Mouse (Mus musculus) neural tube, embryonic 11.5 days (tissue): Measurements from ENCODE around the gene Fnbp1. TPM values are rescaled to one million over a fixed set of nuclear protein-coding genes. Genes with fewer than 3 reads are reported as not detected.

Source experiments
- ATAC-seq: fragments of 200-750 bp; cut with Nextera tagmentation; 2 replicates; pipeline ENCODE4 v1.8.0; 2017; ENCODE audit warnings: moderate number of reproducible peaks, mild to moderate bottlenecking, moderate TSS enrichment, moderate library complexity; ENCODE audit not compliant: insufficient read depth, low FRiP score, low TSS enrichment
- DNase-seq: peaks from one replicate; pipeline ENCODE4 v3.0.0-alpha.2; 2015; ENCODE audit warnings: low spot score
- H3K27ac ChIP-seq: fragments of 300-500 bp; sonication (generic); 2 replicates; pipeline ENCODE4 v1.5.1; 2014; ENCODE audit warnings: low read depth, mild to moderate bottlenecking, low read length
- H3K27me3 ChIP-seq: fragments of 300-500 bp; sonication (generic); 2 replicates; pipeline ENCODE4 v1.6.1; 2014; ENCODE audit warnings: mild to moderate bottlenecking, low read length, mixed read lengths; ENCODE audit not compliant: control insufficient read depth, insufficient read depth
- H3K36me3 ChIP-seq: fragments of 300-500 bp; sonication (generic); 2 replicates; pipeline ENCODE4 v1.6.1; 2014; ENCODE audit warnings: mild to moderate bottlenecking, low read length, moderate library complexity, mixed read lengths; ENCODE audit not compliant: control insufficient read depth, insufficient read depth
- H3K4me1 ChIP-seq: fragments of 300-500 bp; sonication (generic); 2 replicates; pipeline ENCODE4 v1.6.1; 2014; ENCODE audit warnings: low read length, mixed read lengths; ENCODE audit not compliant: control insufficient read depth, insufficient read depth
- H3K4me2 ChIP-seq: fragments of 300-500 bp; sonication (generic); 2 replicates; pipeline ENCODE4 v1.6.1; 2014; ENCODE audit warnings: low read depth, mild to moderate bottlenecking, moderate library complexity
- H3K4me3 ChIP-seq: fragments of 300-500 bp; sonication (generic); 2 replicates; pipeline ENCODE4 v1.5.1; 2014; ENCODE audit warnings: low read depth, low read length
- H3K9ac ChIP-seq: fragments of 300-500 bp; sonication (generic); 2 replicates; pipeline ENCODE4 v1.6.1; 2014; ENCODE audit warnings: mild to moderate bottlenecking, low read length
- H3K9me3 ChIP-seq: fragments of 300-500 bp; sonication (generic); 2 replicates; pipeline ENCODE4 v1.6.1; 2016; ENCODE audit warnings: low read length; ENCODE audit not compliant: control insufficient read depth
- WGBS: fragments of 180-500 bp; shearing (Covaris S2); extraction: QIAGEN DNeasy Blood & Tissue Kit; methylation state at CpG from one replicate; pipeline ENCODE4 v1.1.7; 2014; 5-methylcytosine and 5-hydroxymethylcytosine counted together
- polyA plus RNA-seq: library from polyadenylated mRNA; unstranded; fragments of >200 nt; fragmentation: Nextera tagmentation; extraction: Ambion mirVana; gene quantifications from 2 replicates; pipeline ENCODE4 v1.2.1, GENCODE M21; 2014

The Fnbp1 gene
- polyA plus RNA-seq, 1 experiment from 2014 or later = 17.6 TPM

DNA sequence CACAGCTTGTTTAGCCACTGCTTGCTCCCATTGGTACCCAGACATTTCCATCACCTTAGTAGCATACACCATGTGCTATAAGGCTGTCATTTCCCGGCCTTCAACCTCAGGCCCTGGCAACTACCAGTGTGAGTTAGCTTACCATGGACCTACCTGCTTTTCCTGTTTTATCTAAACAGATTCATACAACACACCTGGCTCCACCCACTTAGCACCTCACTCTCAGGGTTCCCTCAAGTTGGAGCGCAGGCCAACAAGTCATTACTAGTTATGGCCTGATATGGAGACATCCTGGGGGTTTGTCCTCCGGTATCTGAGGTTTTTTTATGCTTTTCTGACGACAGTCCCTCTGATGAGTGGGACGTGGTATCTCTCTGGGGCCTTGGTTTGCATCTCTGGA is 18.3 kb downstream of the Fnbp1 start:
- H3K36me3 ChIP-seq = no peaks in the 10 kb centered on the region
- no peaks in the 10 kb centered on the region for H3K27me3 ChIP-seq
- H3K27ac ChIP-seq = no peak overlapping the region
- no peaks in the 10 kb centered on the region for H3K9me3 ChIP-seq
- no peak overlapping the region for H3K4me3 ChIP-seq
- ATAC-seq (no peak), DNase-seq (no peak)
- H3K4me2 ChIP-seq = no peak overlapping the region
- 89% methylated on average over 5 of the region's 5 CpGs for WGBS
- no peaks in the 10 kb centered on the region for H3K4me1 ChIP-seq
- no peak overlapping the region for H3K9ac ChIP-seq

DNA sequence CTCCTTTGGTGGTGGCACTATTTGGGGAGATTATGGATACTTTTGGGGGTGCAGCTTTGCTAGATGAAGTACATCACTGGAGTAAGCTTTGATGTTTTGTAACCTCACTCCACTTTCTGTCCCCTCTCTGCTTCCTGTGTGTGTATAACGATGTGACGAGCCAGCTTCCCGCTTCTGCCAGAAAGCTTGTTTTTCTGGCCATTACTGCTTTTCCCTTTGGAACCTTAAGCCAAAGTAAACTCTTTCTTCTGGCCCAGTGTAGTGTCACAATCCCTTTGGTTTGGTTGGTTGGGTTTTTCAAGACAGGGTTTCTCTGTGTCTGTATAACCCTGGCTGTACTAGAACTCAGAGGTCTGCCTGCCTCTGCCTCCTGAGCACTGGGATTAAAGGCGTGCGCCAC is 19.0 kb downstream of the Fnbp1 start:
- WGBS = 91% methylated on average over 5 of the region's 5 CpGs
- H3K27ac ChIP-seq = no peak overlapping the region
- no peaks in the 10 kb centered on the region for H3K36me3 ChIP-seq
- no peak overlapping the region for H3K4me2 ChIP-seq
- H3K9ac ChIP-seq = no peak overlapping the region
- no peak overlapping the region for H3K4me3 ChIP-seq
- H3K4me1 ChIP-seq = no peaks in the 10 kb centered on the region
- H3K9me3 ChIP-seq = no peaks in the 10 kb centered on the region
- ATAC-seq (no peak), DNase-seq (no peak)
- no peaks in the 10 kb centered on the region for H3K27me3 ChIP-seq

DNA sequence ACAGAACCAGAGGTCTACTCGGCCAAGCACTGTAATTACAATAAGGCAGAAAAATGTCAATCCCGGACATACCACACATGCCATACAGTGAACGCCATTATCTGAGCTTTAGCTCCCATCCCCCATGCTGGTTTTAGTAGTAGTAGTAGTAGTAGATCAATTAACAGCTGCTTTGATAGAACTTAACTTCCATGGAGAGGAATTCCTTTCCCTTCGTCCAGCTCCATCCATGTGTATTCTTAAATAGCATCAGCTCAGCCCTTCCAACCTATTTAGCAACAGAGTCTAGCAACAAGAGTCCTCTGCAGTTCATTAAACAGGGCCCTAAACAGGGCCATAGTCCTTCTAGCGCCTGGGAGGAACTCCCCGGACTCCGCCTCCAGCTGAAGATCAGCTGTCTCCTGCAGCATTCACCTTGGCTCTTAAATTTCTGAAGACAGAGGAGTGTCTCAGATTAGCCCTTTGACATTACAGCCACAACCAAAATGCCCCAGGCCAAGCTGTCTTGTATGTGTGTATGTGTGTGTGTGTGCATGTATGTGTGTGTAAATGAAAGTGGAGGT is 20.6 kb downstream of the Fnbp1 start:
- Histone ChIP-seq H3K4me3 (no peak overlapping the region), H3K4me2 (no peak overlapping the region), H3K9ac (no peak overlapping the region), H3K36me3 (no peaks in the 10 kb centered on the region), H3K9me3 (no peaks in the 10 kb centered on the region), H3K4me1 (no peaks in the 10 kb centered on the region), H3K27ac (no peak overlapping the region), H3K27me3 (no peaks in the 10 kb centered on the region)
- WGBS = 75% methylated on average over 7 of the region's 7 CpGs
- ATAC-seq = no peak
- DNase-seq = no peak

DNA sequence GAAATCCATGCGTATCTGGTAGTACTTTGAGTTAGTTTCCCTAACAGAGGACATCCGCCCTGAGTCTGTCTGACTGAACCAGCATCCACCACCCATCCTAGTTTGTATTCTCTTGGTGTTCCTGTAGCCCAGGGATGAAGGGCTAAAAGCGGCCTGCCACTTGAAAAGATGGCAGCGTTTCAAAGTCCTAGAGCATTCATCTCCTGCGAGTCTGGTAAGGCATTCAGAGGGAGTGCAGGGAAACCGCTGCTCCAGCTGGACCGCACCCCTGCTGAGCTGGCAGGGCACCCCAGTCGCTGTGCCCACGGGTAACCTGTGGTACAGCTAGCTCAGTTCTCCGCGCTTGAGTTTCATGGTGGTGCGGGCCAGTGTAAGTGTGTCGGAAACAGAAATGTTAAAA is 22.0 kb downstream of the Fnbp1 start:
- Histone ChIP-seq H3K36me3 (no peaks in the 10 kb centered on the region), H3K4me2 (no peak overlapping the region), H3K9ac (no peak overlapping the region), H3K4me3 (no peak overlapping the region), H3K27me3 (no peaks in the 10 kb centered on the region), H3K4me1 (no peaks in the 10 kb centered on the region; the same call in 1 of the 2 replicates), H3K9me3 (no peaks in the 10 kb centered on the region), H3K27ac (no peak overlapping the region)
- 75% methylated on average over 13 of the region's 13 CpGs for WGBS
- ATAC-seq (no peak), DNase-seq (no peak)

DNA sequence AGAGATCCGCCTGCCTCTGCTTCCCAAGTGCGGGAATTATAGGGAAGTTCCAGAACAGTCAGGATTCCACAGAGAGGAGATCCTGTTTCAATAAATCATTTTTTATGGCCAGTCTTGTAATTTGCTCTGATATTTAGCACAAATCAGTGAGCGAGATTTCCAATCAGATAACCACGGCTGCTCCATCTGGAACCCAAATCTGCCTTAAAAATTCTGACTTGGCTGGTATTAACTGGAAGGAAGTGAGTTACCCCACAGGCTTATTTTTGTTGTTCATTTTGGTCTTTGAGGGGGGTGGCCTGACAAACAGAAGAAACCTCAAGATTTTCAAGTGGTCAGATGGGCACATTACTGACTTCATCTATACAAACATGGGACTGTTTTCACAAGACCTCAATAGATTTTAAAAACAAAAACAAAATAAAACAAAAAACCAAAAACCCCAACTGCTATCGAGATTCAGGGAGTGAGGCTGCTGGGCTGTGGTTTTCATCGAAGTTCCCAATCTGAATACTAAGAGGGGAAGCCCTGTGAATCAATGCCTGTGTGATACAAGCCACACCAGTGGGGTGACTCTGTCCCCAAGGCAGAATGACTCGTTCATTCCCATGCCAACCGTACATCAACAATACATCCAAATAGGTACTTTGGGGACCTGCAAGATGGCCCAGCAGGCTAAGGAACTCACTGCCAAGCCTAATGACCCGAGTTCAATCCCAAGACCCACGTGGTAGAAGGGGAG is 23.0 kb downstream of the Fnbp1 start:
- H3K9ac ChIP-seq = no peak overlapping the region
- ATAC-seq (no peak), DNase-seq (no peak)
- H3K27me3 ChIP-seq = no peaks in the 10 kb centered on the region
- no peak overlapping the region for H3K4me2 ChIP-seq
- no peaks in the 10 kb centered on the region for H3K9me3 ChIP-seq
- no peak overlapping the region for H3K27ac ChIP-seq
- 93% methylated on average over 10 of the region's 10 CpGs for WGBS
- H3K4me3 ChIP-seq = no peak overlapping the region
- H3K4me1 ChIP-seq = no peaks in the 10 kb centered on the region; the same call in 1 of the 2 replicates
- H3K36me3 ChIP-seq = no peaks in the 10 kb centered on the region

DNA sequence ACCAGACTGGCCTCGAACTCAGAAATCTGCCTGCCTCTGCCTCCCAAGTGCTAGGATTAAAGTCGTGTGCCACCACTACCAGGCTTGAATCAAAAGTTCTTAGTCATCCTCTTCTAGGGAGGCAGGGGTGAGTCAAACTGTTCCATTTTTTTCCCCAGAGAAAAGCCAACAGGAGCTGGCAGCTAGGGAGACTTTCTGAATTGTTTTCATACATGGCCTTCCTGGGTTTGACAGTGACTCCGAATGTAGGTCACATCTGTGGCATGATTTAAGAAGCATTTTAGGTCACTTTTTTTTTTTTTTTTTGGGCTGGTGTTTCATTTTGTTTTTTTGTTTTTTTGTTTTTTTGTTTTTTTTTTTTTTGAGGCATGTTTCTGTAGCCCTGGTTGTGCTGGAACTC is 23.6 kb downstream of the Fnbp1 start:
- Histone ChIP-seq H3K4me1 (no peaks in the 10 kb centered on the region; the same call in 1 of the 2 replicates), H3K4me2 (no peak overlapping the region), H3K9me3 (no peaks in the 10 kb centered on the region), H3K9ac (no peak overlapping the region), H3K4me3 (no peak overlapping the region), H3K36me3 (no peaks in the 10 kb centered on the region), H3K27ac (no peak overlapping the region), H3K27me3 (no peaks in the 10 kb centered on the region)
- whole genome bisulfite sequencing = 84% methylated on average over 3 of the region's 3 CpGs
- DNase-seq (no peak), ATAC-seq (no peak)

DNA sequence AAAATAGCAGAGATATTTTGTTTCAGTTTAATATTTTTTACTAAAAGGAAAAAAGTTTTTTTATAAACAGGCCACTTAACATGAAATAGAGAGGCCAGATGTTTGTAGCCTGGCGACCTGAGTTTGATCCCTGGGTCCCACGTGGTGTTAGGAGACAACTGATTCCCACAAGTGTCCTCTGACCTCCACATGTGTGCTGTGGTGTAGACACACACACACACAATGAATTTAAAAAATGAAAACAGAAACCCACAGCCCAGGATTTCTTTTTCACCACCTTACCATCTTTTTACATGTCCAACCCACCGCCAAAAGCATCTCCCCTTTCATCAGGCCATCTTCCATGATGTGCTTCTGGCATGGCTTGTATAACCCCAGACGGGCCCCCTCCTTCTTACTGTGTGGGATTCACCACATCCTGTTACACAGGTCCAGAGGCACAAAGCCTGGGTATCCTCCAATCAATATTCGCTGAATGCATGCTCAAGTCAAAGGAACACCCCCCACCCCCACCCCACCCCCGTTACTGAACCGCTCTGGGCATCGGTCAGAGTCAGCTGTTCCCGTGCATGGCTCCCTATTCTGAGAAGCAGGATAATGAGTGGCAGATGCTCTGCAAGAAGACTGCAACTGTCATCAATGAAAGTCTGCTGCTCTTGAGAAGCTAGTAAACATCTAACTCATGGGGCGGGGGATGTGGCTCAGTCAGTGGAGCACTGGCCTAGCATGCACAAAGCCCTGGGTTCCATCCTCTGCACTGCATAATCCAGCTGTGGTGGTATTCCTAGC is 25.7 kb downstream of the Fnbp1 start:
- Histone ChIP-seq H3K36me3 (no peaks in the 10 kb centered on the region), H3K4me2 (no peak overlapping the region), H3K9me3 (no peaks in the 10 kb centered on the region), H3K9ac (no peak overlapping the region; the same call in 1 of the 2 replicates), H3K4me3 (no peak overlapping the region), H3K27ac (no peak overlapping the region), H3K4me1 (no peaks in the 10 kb centered on the region; the same call in 1 of the 2 replicates), H3K27me3 (no peaks in the 10 kb centered on the region)
- DNase-seq (no peak), ATAC-seq (no peak)
- 54% methylated on average over 10 of the region's 10 CpGs for WGBS

DNA sequence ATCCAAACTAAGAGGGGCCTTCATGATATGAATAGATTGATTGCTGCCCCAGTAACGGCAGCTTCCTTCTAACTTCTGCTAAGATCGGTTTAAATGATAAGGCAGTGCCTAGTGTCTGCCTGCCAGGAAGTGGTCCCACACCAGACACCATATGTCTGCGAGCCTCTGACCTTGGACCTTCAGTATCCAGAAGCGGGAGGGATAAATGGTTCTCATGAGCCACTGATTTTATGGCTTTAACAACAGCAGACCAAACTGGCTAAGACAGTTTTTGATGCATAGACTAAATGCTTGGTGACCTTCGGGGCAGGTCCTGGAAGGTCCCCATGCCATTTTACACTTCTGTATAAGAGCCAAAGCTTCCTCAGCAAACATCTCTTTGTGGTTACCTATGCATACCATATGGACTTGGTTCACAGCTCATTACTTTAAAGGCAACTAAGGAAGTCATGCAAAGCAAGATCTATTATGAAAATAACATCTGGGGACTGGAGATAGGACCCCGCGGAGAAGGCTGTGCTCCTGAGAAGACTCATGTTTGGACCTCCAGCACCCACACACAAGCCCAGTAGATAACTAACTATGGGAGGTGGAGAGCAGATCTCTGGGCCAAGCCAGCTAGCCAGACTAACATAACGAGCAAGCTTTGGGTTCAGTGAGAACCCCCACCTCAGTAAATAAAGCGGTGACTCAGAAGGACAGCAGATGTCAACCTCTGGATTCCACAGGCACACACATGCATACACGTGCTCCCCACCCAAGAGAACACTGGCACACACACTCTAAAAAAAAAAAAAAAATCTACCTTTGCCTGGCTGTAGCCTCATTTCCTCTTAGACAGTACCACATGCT is 26.5 kb downstream of the Fnbp1 start:
- Histone ChIP-seq H3K4me3 (no peak overlapping the region), H3K27ac (0 out of 2 replicates have a peak overlapping the region, but pooled peaks have one; percentile 3), H3K4me1 (no peaks in the 10 kb centered on the region; the same call in 1 of the 2 replicates), H3K9me3 (no peaks in the 10 kb centered on the region), H3K9ac (no peak overlapping the region), H3K36me3 (no peaks in the 10 kb centered on the region), H3K27me3 (no peaks in the 10 kb centered on the region), H3K4me2 (no peak overlapping the region)
- DNase-seq (no peak), ATAC-seq (no peak)
- WGBS = 55% methylated on average over 10 of the region's 10 CpGs
